Mouse (Mus musculus) midbrain, postnatal 0 days (tissue): Measurements from ENCODE around the gene Brap. TPM values are rescaled to one million over a fixed set of nuclear protein-coding genes. Genes with fewer than 3 reads are reported as not detected.
A peak's percentile ranks its signal among the peaks of the same experiment; 100 is the strongest.
"Not testable (repeated sequence)": the region's sequence is repeated elsewhere in the genome, so short reads cannot be mapped to it uniquely, and the experiment has no call there.

Experiments used
- ATAC-seq: fragments of 200-750 bp; cut with Nextera tagmentation; 2 replicates; pipeline ENCODE4 v1.8.0; 2017; ENCODE audit warnings: moderate number of reproducible peaks, mild to moderate bottlenecking, moderate TSS enrichment, moderate library complexity; ENCODE audit not compliant: low FRiP score
- DNase-seq: peaks from one replicate; pipeline ENCODE4 v3.0.0-alpha.2; 2015; ENCODE audit warnings: low spot score
- H3K27ac ChIP-seq: fragments of 300-500 bp; sonication (generic); 2 replicates; pipeline ENCODE4 v1.5.1; 2014; ENCODE audit warnings: low read depth, mild to moderate bottlenecking, low read length, mixed read lengths
- H3K27me3 ChIP-seq: fragments of 300-500 bp; sonication (generic); 2 replicates; pipeline ENCODE4 v1.6.1; 2014; ENCODE audit warnings: low read length, control low read depth, mixed read lengths; ENCODE audit not compliant: insufficient read depth
- H3K36me3 ChIP-seq: fragments of 300-500 bp; sonication (generic); 2 replicates; pipeline ENCODE4 v1.6.1; 2014; ENCODE audit warnings: low read length, control low read depth, mixed read lengths; ENCODE audit not compliant: insufficient read depth
- H3K4me1 ChIP-seq: fragments of 300-500 bp; sonication (generic); 2 replicates; pipeline ENCODE4 v1.6.1; 2014; ENCODE audit warnings: mild to moderate bottlenecking, control low read depth, antibody characterized with exemption, low read length, mixed read lengths; ENCODE audit not compliant: insufficient read depth
- H3K4me2 ChIP-seq: fragments of 300-500 bp; sonication (generic); 2 replicates; pipeline ENCODE4 v1.6.1; 2014; ENCODE audit warnings: low read depth, mild to moderate bottlenecking, low read length, mixed read lengths; ENCODE audit not compliant: poor library complexity, severe bottlenecking
- H3K4me3 ChIP-seq: fragments of 300-500 bp; sonication (generic); 2 replicates; pipeline ENCODE4 v1.5.1; 2014; ENCODE audit warnings: low read depth, mild to moderate bottlenecking, low read length, moderate library complexity
- H3K9ac ChIP-seq: fragments of 300-500 bp; sonication (generic); replicated peaks from 2 replicates; pipeline ENCODE4 v1.6.1; 2014; ENCODE audit warnings: mild to moderate bottlenecking, low read length, moderate library complexity, mixed read lengths; ENCODE audit not compliant: poor library complexity, severe bottlenecking
- H3K9me3 ChIP-seq: fragments of 300-500 bp; sonication (generic); 2 replicates; pipeline ENCODE4 v1.6.1; 2016; ENCODE audit warnings: low read length, control low read depth
- CTCF ChIP-seq: IDR thresholded peaks from 2 replicates; pipeline ENCODE4 v1.5.1; 2016; ENCODE audit warnings: antibody characterized with exemption, mild to moderate bottlenecking
- WGBS: fragments of 180-500 bp; shearing (Covaris S2); extraction: QIAGEN DNeasy Blood & Tissue Kit; methylation state at CpG from one replicate; pipeline ENCODE4 v1.1.7; 2014; 5-methylcytosine and 5-hydroxymethylcytosine counted together
- polyA plus RNA-seq: library from polyadenylated mRNA; unstranded; fragments of >200 nt; fragmentation: Nextera tagmentation; extraction: Ambion mirVana; gene quantifications from 2 replicates; pipeline ENCODE4 v1.2.1, GENCODE M21; 2015
- total RNA-seq: library from RNA; depleted of rRNA; stranded (reverse); fragments of >200 nt; gene quantifications from 2 replicates; pipeline ENCODE4 v1.2.3, GENCODE M21; 2014

Brap gene
- total and polyA plus RNA-seq, 2 experiments from 2014 or later: 43.5 to 48.2 TPM

DNA sequence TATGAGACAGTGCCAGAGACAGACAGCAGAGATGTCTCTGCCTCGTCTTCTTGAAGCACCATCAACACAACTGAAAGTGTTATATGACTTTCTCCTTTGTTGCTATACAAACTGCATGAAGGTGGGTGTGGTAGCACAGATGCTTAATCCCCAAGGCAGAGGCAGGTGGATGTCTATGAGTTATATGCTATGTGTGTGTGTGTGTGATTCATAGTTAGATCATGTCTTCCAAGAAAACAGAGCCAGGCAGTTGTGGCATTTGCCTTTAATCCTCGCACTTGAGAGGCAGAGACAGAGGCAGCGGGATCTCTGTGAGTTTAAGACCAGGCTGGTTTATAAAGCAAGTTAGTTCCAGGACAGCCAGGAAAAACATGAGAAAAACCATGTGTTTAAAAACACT, 37.1 kb upstream of the Brap start:
- Histone ChIP-seq H3K36me3 (no peaks in the 10 kb centered on the region), H3K4me2 (no peak overlapping the region), H3K4me3 (no peak overlapping the region), H3K4me1 (no peaks in the 10 kb centered on the region), H3K27ac (no peak overlapping the region), H3K9me3 (no peaks in the 10 kb centered on the region), H3K27me3 (no peaks in the 10 kb centered on the region), H3K9ac (no peak overlapping the region)
- DNase-seq: no peak
- no peak for ATAC-seq
- WGBS: 95% methylated on average over 3 of the region's 3 CpGs
- TF ChIP-seq CTCF: no peak

DNA sequence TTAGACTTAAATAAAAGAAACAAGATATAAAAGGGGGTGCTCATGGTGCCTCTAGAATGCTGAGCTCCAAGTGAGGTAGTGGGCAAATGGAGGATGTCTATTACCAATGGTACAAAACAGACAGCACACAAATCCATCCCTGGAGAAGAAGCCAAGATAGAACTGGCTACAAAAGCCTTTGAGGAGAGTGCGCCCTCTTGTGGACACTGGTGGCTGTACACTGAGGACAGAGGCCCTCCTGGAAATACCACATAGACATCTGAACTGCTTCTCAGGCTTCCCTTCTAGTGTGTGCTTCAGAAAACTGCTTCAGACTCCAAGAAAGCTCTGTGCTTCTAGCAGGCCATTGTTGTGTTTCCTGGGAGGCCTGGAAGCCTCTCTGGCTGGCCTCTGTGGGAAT, 32.5 kb upstream of the Brap start:
- H3K9ac ChIP-seq: no peak overlapping the region
- no peak for ATAC-seq
- H3K9me3 ChIP-seq: no peaks in the 10 kb centered on the region
- WGBS: 0% methylated on average over 1 of the region's 1 CpGs
- peak; percentile 78 for TF ChIP-seq CTCF
- H3K36me3 ChIP-seq: no peaks in the 10 kb centered on the region
- peak; percentile 65 for DNase-seq
- no peaks in the 10 kb centered on the region for H3K27me3 ChIP-seq
- H3K27ac ChIP-seq: no peak overlapping the region
- no peak overlapping the region for H3K4me3 ChIP-seq
- no peak overlapping the region for H3K4me2 ChIP-seq
- no peaks in the 10 kb centered on the region for H3K4me1 ChIP-seq

DNA sequence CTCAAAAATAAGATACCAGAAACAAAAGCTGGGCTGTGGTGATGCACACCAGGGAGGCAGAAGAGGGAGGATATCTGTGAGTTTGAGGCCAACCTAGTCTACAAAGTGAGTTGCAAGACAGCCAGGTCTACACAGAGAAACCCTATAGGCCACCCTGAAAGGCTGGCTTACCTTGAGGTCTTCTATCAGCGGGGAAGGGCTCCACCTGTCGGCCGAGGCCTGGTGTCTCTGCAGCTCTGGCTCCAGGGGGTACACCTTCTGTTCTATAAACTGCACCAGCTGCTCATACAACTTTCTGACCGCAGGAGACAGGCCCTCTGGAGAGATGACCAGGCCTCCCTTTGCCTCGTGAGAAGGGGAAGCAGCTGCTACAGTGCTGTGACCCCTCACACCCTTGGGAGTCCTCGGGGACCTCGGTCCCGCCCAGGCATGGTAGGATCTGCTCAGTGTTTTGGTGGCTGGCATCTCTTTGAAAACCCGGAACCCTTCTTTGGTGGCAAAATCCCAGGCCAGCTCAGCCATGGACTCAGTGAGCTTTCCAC, 29.2 kb upstream of the Brap start:
- not testable (repeated sequence) for ATAC-seq, DNase-seq, H3K4me2 ChIP-seq, H3K27me3 ChIP-seq, H3K4me1 ChIP-seq, H3K4me3 ChIP-seq, H3K36me3 ChIP-seq, H3K9me3 ChIP-seq, H3K27ac ChIP-seq, H3K9ac ChIP-seq
- 55% methylated on average over 8 of the region's 9 CpGs for WGBS

DNA sequence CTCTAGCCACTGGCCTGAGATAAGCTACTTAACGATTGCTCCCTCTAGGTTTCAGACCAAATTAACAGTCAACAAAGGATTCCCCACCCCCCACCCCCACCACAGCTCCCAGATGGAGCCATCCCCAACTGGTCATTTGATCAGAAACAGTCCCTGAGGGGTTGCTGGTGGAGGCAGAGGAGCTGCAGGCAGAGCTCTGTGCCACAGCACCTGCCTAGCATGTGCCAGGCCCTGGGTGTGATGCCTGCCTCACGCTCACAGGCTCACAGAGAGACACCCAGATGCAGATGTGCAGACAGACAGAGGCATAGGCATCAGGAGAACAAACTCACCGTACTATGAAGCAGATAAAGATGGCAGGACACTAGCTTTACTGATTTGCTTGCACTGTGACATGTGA, 27.6 kb upstream of the Brap start:
- no peak overlapping the region for H3K4me2 ChIP-seq
- ATAC-seq: no peak
- 26% methylated on average over 3 of the region's 3 CpGs for WGBS

DNA sequence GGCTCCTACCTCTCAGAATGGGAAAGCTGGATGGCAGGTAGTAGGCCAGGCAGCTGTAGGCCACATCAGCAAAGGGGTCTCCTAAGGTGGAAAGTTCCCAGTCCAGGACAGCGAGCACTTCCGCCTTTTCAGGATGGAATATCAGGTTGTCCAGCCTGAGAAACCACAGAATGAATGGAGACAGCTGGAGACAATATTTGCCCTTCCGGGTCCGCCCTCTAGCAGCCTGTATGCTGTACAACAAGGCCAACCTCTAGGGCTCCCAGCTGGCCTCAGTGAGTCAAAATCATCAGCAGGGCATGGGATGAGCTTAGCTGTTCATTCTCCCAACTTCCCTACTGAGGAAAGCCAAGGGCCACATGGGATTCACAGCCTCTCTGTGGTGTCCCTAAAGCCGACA, 25.7 kb upstream of the Brap start:
- 91% methylated on average over 5 of the region's 5 CpGs for WGBS
- Histone ChIP-seq H3K4me2 (no peak overlapping the region), H3K4me1 (no peaks in the 10 kb centered on the region), H3K9me3 (no peaks in the 10 kb centered on the region), H3K27me3 (no peaks in the 10 kb centered on the region), H3K36me3 (no peaks in the 10 kb centered on the region), H3K9ac (no peak overlapping the region), H3K27ac (no peak overlapping the region), H3K4me3 (no peak overlapping the region)
- ATAC-seq (no peak), DNase-seq (no peak)
- no peak for TF ChIP-seq CTCF

More for the DNA sequence above, 27.6 kb upstream of the Brap start:
- DNase-seq: no peak
- Histone ChIP-seq H3K27me3 (no peaks in the 10 kb centered on the region), H3K4me1 (no peaks in the 10 kb centered on the region), H3K9me3 (no peaks in the 10 kb centered on the region), H3K27ac (no peak overlapping the region), H3K36me3 (no peaks in the 10 kb centered on the region), H3K4me3 (no peak overlapping the region), H3K9ac (no peak overlapping the region)
- TF ChIP-seq CTCF: no peak

DNA sequence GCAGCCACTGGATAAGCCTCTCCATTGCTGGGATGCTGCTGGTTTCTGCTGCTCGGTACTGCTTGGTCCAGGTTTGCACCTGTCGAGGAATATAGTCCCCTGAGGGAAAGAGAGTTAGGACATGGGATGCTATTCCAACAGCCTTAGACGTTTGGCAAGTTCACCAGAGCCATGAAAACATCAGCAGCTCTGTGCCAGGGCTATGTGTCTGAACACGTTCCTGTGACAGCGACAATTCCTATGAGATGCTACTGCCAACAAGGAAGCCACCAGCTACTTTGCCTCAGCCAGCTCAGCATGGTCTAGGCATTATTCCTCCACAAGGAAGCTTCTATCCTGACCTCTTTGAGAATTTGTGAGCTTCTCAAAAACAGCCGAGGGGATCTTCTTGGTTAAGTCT, 23.1 kb upstream of the Brap start:
- no peaks in the 10 kb centered on the region for H3K9me3 ChIP-seq
- ATAC-seq (no peak), DNase-seq (no peak)
- H3K4me3 ChIP-seq: no peak overlapping the region
- no peaks in the 10 kb centered on the region for H3K4me1 ChIP-seq
- no peaks in the 10 kb centered on the region for H3K36me3 ChIP-seq
- 83% methylated on average over 6 of the region's 6 CpGs for WGBS
- no peak overlapping the region for H3K4me2 ChIP-seq
- H3K27me3 ChIP-seq: no peaks in the 10 kb centered on the region
- no peak overlapping the region for H3K9ac ChIP-seq
- TF ChIP-seq CTCF: no peak
- no peak overlapping the region for H3K27ac ChIP-seq
